Mouse (Mus musculus) spleen, adult 2 months (tissue): ENCODE results near the gene Olfr1346. TPM values are rescaled to one million over a fixed set of nuclear protein-coding genes. Genes with fewer than 3 reads are reported as not detected.

ENCODE experiments used
- DNase-seq, 2 experiments: peaks; one replicate each; pipeline versions ENCODE4 v3.0.0 to v3.0.0-alpha.2; 2012 to 2021; ENCODE audit warnings: low spot score in 2 of 2, low read depth in 1 of 2
- H3K27ac ChIP-seq: fragments of 200-500 bp; 2 replicates; pipeline ENCODE4 v1.5.1; 2012; ENCODE audit warnings: low read length, inconsistent platforms; ENCODE audit not compliant: insufficient read depth
- H3K27me3 ChIP-seq: fragments of 200-500 bp; 2 replicates; pipeline ENCODE4 v1.6.1; 2012; ENCODE audit warnings: mild to moderate bottlenecking, moderate library complexity, low read length, inconsistent platforms; ENCODE audit not compliant: control insufficient read depth, insufficient read depth
- H3K36me3 ChIP-seq: fragments of 200-500 bp; 2 replicates; pipeline ENCODE4 v1.6.1; 2012; ENCODE audit warnings: mild to moderate bottlenecking, low read length, inconsistent platforms; ENCODE audit not compliant: control insufficient read depth, insufficient read depth
- H3K4me1 ChIP-seq: fragments of 200-500 bp; 2 replicates; pipeline ENCODE4 v1.6.1; 2011; ENCODE audit warnings: inconsistent platforms; ENCODE audit not compliant: control insufficient read depth, insufficient read depth, insufficient read length
- H3K4me3 ChIP-seq: fragments of 200-500 bp; 2 replicates; pipeline ENCODE4 v1.5.1; 2011; ENCODE audit warnings: mild to moderate bottlenecking, inconsistent platforms; ENCODE audit not compliant: insufficient read depth, insufficient read length; ENCODE audit errors: extremely low read depth
- CTCF ChIP-seq: fragments of 200-500 bp; IDR thresholded peaks from 2 replicates; pipeline ENCODE4 v1.5.1; 2011; ENCODE audit warnings: mild to moderate bottlenecking, inconsistent platforms; ENCODE audit not compliant: insufficient read depth, insufficient read length, insufficient replicate concordance; ENCODE audit errors: extremely low read depth
- POLR2A ChIP-seq: fragments of 200-500 bp; IDR thresholded peaks from 2 replicates; pipeline ENCODE4 v1.6.1; 2011; ENCODE audit warnings: low read depth, low read length, inconsistent platforms
- WGBS: fragments of 180-500 bp; shearing (Covaris S2); methylation state at CpG from one replicate; pipeline ENCODE4 v1.1.7; 2018; 5-methylcytosine and 5-hydroxymethylcytosine counted together
- polyA plus RNA-seq: library from polyadenylated mRNA; depleted of rRNA; stranded (reverse); fragments of >200 nt; gene quantifications from 2 replicates; pipeline ENCODE4 v1.2.3, GENCODE M21; 2012; rRNA removed

Gene Olfr1346
- polyA plus RNA-seq, 1 experiment: not detected

- TF ChIP-seq POLR2A: no peak
- no peak for TF ChIP-seq CTCF
- no peak for DNase-seq
- no peak overlapping the region for H3K4me3 ChIP-seq
- no peaks in the 10 kb centered on the region for H3K36me3 ChIP-seq
- no peaks in the 10 kb centered on the region for H3K4me1 ChIP-seq
- H3K27me3 ChIP-seq: no peaks in the 10 kb centered on the region
- H3K27ac ChIP-seq: no peak overlapping the region
- WGBS: 62% methylated on average over 3 of the region's 3 CpGs
Measured at GRCm38 (mm10) chr7:6525001-6525400, 58.1 kb downstream of the Olfr1346 start.

GRCm38 (mm10) chr7:6526141-6526540 is 59.2 kb downstream of the Olfr1346 start:
- Histone ChIP-seq H3K27ac (no peak overlapping the region), H3K4me1 (no peaks in the 10 kb centered on the region), H3K36me3 (no peaks in the 10 kb centered on the region), H3K4me3 (no peak overlapping the region), H3K27me3 (no peaks in the 10 kb centered on the region)
- 68% methylated on average over 5 of the region's 5 CpGs for WGBS
- TF ChIP-seq POLR2A (no peak), CTCF (peak; percentile 9; the same call in 1 of the 2 replicates)
- DNase-seq: no peak

Other genes with a start within 250 kb of the Olfr1346 start
- gene Zscan5b, start 244.8 kb upstream of the Olfr1346 start, polyA plus RNA-seq: not detected in 2 replicates
- not detected in 2 replicates for gene Epp13, start 214.4 kb upstream of the Olfr1346 start, polyA plus RNA-seq
- gene Zfp667, start 180.5 kb upstream of the Olfr1346 start, polyA plus RNA-seq: 0.35 and 0.44 TPM in 2 replicates
- gene Zfp583, start 135.8 kb upstream of the Olfr1346 start, polyA plus RNA-seq: 0.56 and 0.77 TPM in 2 replicates
- gene Gm3854, start 123.3 kb upstream of the Olfr1346 start, polyA plus RNA-seq: 0.02 and 0.08 TPM in 2 replicates
- gene Zfp78, start 103.8 kb upstream of the Olfr1346 start, polyA plus RNA-seq: 0.13 and 0.29 TPM in 2 replicates
- gene Zfp28, start 83.8 kb upstream of the Olfr1346 start, polyA plus RNA-seq: 1.3 and 1.4 TPM in 2 replicates
- not detected in 2 replicates for gene Smim17, start 68.4 kb upstream of the Olfr1346 start, polyA plus RNA-seq
- gene Gm20715, start 56.8 kb upstream of the Olfr1346 start, polyA plus RNA-seq: not detected in 2 replicates
- not detected in 2 replicates for gene Olfr1344, start 28.4 kb upstream of the Olfr1346 start, polyA plus RNA-seq
- not detected in 2 replicates for gene Olfr1336, start 10.9 kb upstream of the Olfr1346 start, polyA plus RNA-seq
- not detected in 2 replicates for gene Olfr5, start 19.8 kb downstream of the Olfr1346 start, polyA plus RNA-seq
- gene Olfr1347, start 32.7 kb downstream of the Olfr1346 start, polyA plus RNA-seq: not detected in 2 replicates
- not detected in 2 replicates for gene Olfr1348, start 41.6 kb downstream of the Olfr1346 start, polyA plus RNA-seq
- not detected in 2 replicates for gene Olfr1349, start 55.8 kb downstream of the Olfr1346 start, polyA plus RNA-seq
- not detected in 2 replicates for gene Olfr1350, start 97.7 kb downstream of the Olfr1346 start, polyA plus RNA-seq
- gene Zim1, start 229.3 kb downstream of the Olfr1346 start, polyA plus RNA-seq: 0.02 TPM in 2 replicates